Mouse (Mus musculus): ENCODE data around the gene Fgf15.

GRCm38 (mm10) chr7:144937899-144938517 is 41.7 kb downstream of the Fgf15 start:
- TF ChIP-seq CTCF (IDR thresholded peaks at IDR 0.05; ENCODE audit: low read depth, low read length) (no peak), GATA1 (IDR thresholded peaks at IDR 0.05; ENCODE audit: borderline replicate concordance, low read length) (no peak), TAL1 (conservative IDR thresholded peaks at IDR 0.05; ENCODE audit: low read depth, low read length) (no peak)
